Mouse (Mus musculus): ENCODE data around the gene Olfr215.
"Not testable (repeated sequence)": the region's sequence is repeated elsewhere in the genome, so short reads cannot be mapped to it uniquely, and the experiment has no call there.

Gene Olfr215

GRCm38 (mm10) chr6:116584095-116584494 lies at the start of gene Olfr215:
Gene Olfr215 (minus strand): TSS chr6:116584195.
- DNase-seq (ENCODE audit: low read depth): no peak

DNA sequence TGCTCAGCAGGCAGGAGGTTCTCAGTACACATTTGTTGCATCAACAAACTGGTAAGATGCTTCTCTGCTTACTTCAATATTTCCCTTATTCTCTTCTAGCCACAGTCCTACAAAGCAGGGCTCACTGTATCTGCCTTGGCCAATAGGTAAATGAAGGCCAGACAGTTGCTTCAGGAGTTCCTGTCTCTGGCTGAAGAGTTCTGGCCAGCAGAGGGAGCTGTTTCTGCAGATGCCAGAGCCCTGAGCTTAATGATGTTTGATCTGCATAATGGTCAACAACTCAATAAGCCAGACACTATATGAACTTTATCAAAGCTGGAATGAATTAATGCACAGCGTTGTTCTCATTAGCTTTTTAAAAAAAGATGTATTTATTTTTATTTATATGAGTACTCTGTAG lies 48.1 kb upstream of the Olfr215 start:
- DNase-seq (ENCODE audit: low read depth): peak; percentile 77

DNA sequence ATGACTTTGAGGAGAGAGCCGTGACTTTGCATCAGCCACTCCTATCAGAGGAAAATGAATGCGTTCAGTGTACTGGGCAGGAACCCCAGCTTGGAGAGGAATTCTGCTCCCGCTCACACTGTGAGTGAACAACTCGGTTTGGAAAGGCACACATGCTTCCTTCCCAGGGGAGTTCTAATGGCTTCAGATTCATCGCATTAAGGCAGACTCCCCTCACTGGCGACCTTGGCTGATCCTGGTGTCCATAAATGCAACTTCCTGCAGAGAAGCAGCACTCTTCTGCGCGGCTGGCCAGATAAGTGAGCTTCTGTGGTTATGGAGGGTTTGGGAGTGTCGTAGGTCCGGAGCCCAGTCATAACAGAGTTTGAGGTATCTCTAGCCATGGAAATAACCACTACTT lies 45.8 kb upstream of the Olfr215 start:
- no peak for DNase-seq (ENCODE audit: low read depth)

- peak; percentile 64 for DNase-seq (ENCODE audit: low read depth)
Measured at GRCm38 (mm10) chr6:116628539-116629171, 44.7 kb upstream of the Olfr215 start, which contains the start of gene Zfp422. Gene Zfp422 (minus strand): TSS chr6:116628999.

GRCm38 (mm10) chr6:116628095-116628494 lies 44.1 kb upstream of the Olfr215 start:
- DNase-seq (ENCODE audit: low read depth): no peak

DNA sequence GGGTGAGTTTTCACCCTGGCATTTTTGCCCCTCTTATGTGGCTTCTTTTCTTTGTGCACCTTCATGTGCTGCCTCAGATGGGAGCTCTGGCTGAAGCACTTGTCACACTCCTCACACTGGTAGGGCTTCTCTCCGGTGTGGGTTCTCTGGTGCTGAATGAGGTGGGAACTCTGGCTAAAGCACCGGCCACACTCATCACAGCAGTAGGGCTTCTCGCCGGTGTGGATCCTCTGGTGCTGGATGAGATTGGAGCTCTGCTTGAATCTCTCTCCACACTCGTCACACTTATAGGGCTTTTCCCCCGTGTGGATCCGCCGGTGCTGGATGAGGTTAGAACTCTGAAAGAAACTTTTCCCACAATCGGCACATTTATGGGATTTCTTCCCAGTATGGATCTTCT lies 42.4 kb upstream of the Olfr215 start:
- DNase-seq (ENCODE audit: low read depth): not testable (repeated sequence)

DNA sequence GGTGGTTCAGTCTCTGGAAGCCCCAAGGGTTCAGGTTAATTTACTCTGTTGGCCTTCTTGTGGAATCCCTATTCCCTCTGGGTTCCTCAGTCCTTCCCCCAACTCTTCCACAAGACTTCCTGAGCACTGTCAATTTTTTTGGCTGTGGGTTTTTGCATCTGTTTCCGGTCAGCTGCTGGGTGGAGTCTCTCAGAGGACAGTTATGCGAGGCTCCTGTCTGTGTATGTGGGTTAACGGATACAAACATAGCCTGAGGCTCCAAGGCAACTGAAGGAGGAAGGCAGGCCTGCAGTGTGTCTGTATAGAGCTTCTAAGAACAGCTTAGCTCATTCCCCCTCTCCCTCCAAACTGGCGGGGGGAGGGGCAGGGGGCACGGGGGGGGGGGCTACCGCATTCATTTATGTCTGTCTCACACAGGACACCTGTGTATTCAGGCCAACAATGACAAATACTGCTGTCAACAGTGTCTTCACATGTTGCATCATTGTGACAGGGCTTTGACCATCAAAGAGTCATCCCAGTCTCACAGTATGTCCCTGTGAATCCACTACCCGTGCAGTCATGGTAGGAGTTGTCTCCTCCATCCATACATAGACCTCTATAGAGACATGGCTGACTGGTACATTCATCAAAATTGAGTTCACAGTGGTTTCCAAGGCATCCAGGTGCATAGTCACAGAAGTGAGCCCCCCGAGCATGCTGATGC lies 37.5 kb upstream of the Olfr215 start:
- DNase-seq (ENCODE audit: low read depth): no peak

DNA sequence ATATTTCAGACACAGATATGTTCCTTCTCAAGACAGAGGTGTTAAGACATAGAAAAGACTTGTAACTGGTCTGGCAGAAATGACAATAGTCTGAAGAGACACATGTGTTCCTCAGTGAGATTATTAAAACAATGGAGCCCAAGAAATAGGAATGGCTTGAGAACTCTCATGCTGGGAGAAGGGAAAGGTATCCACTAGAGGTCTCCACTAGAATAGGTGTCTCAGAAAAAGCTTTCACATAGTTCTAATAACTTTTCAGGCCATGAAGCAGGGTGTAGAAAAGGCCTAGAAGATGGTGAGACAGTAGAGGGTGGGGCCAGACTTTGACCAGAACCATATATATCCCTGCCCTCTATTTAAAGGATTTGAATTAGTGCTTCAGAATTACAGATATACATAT lies 34.1 kb upstream of the Olfr215 start:
- no peak for DNase-seq (ENCODE audit: low read depth)

- no peak for DNase-seq (ENCODE audit: low read depth)
Measured at GRCm38 (mm10) chr6:116615719-116616118, 31.7 kb upstream of the Olfr215 start.

- no peak for DNase-seq (ENCODE audit: low read depth)
Measured at GRCm38 (mm10) chr6:116607230-116607629, 23.2 kb upstream of the Olfr215 start.

DNA sequence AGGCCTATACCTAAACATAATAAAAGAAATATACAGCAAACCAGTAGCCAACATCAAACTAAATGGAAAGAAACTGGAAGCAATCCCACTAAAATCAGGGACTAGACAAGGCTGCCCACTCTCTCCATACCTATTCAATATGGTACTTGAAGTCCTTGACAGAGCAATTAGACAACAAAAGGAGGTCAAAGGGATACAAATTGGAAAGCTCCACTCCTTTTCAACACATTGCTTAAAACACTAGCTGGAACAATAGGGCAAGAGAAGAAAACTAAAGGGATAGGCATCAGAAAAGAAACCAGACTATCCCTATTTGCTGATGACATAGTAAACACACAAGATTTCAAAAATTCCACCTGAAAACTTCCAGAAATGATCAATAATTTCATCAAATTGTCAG lies 17.0 kb upstream of the Olfr215 start:
- DNase-seq (ENCODE audit: low read depth): not testable (repeated sequence)

DNA sequence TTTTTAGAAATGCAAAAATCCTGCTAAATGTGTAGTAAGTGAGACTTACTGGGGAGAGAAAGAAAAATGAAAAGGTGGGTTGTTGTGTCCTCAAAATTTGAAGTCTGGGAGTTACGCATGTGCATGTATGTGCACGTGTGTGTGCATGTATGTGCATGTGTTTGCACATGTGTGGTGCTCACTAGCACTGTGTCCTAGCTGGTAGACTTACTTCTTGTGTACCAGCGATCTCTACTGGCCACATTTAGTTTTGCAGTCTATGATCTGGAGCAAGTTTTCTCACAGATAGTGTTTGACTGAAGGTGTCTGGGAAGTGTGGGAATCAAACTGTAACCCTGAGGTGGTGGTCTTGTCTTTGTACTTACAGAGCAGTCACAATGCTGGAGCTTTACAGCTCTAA lies 14.2 kb downstream of the Olfr215 start:
- peak; percentile 42 for DNase-seq (ENCODE audit: low read depth)

DNA sequence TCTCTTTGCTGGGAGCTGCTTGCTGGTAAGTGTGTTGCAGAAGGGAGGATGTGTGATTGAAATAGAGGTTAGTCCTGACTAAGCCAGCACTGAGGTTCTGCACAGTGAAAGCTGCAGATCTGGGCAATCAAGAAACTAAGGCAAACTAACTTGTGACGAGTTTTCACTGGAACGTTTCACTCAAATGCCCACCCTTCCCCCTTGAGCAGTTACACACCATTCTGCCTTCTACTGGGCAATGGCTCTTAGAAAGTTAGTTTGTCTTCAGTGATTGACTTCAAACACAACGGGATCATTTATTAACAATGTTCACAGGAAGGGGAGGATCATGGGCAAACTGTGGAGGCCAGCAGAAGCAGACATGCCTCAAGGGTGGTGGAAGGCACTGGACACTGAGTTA lies 29.0 kb downstream of the Olfr215 start:
- no peak for DNase-seq (ENCODE audit: low read depth)

DNA sequence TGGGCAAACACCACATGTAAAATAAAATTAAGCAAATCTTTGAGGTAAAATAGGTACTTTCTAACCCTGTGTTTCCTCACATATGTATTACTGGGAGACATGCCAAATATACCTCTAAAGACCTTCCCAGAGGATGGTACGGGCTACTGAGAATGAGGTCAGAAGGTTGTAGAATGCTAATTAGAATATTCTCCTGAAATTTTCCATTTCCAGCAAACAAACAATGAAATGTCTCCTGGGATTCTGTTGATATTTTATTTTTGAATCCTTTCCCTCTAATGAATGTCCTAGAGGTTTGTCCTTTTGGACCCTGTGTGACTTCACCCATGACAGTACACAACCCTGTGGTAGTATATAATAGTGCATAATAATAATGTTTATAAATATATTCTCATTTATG lies 30.1 kb downstream of the Olfr215 start, which contains the start of gene Olfr214:
Olfr214 (plus strand) TSS at position 301 of the 400 bp plus-strand sequence.
- no peak for DNase-seq (ENCODE audit: low read depth)

- not testable (repeated sequence) for DNase-seq (ENCODE audit: low read depth)
Measured at GRCm38 (mm10) chr6:116550841-116551240, 33.2 kb downstream of the Olfr215 start, which contains the start of gene Gm5580. Gene Gm5580 (plus strand): TSS chr6:116551141.

- no peak for DNase-seq (ENCODE audit: low read depth)
Measured at GRCm38 (mm10) chr6:116542500-116542899, 41.5 kb downstream of the Olfr215 start.

- DNase-seq (ENCODE audit: low read depth): no peak
Measured at GRCm38 (mm10) chr6:116538156-116538555, 45.8 kb downstream of the Olfr215 start, which contains the start of gene Olfr213. Gene Olfr213 (plus strand): TSS chr6:116538456.
